Mouse (Mus musculus) G1E (cell line): ENCODE results near the gene Pam. TPM values are rescaled to one million over a fixed set of nuclear protein-coding genes. Genes with fewer than 3 reads are reported as not detected.

Experiments
- ATAC-seq: 2 replicates; pipeline ENCODE4 v1.8.0; 2016; ENCODE audit warnings: mild to moderate bottlenecking; ENCODE audit not compliant: insufficient number of reproducible peaks, poor library complexity, low FRiP score, severe bottlenecking; ENCODE audit errors: extremely low read depth
- DNase-seq: peaks from one replicate; pipeline ENCODE4 v3.0.0; 2012; ENCODE audit warnings: low spot score
- H3K27me3 ChIP-seq: 2 replicates; pipeline ENCODE4 v1.6.1; 2012; ENCODE audit warnings: mild to moderate bottlenecking, low read length, inconsistent platforms; ENCODE audit not compliant: insufficient read depth
- H3K36me3 ChIP-seq: replicated peaks from 2 replicates; pipeline ENCODE3; 2012; ENCODE audit warnings: mild to moderate bottlenecking, inconsistent platforms
- H3K4me1 ChIP-seq: 2 replicates; pipeline ENCODE4 v1.6.1; 2012; ENCODE audit warnings: low read depth, low read length, inconsistent platforms, mixed read lengths; ENCODE audit not compliant: insufficient read depth
- H3K4me3 ChIP-seq: 2 replicates; pipeline ENCODE4 v1.5.1; 2012; ENCODE audit warnings: low read depth, mild to moderate bottlenecking, inconsistent platforms, low read length, moderate library complexity, mixed read lengths
- H3K9me3 ChIP-seq: replicated peaks from 2 replicates; pipeline ENCODE4 v1.6.1; 2012; ENCODE audit warnings: inconsistent platforms
- CTCF ChIP-seq: IDR thresholded peaks from 2 replicates; pipeline ENCODE4 v1.5.1; 2012; ENCODE audit warnings: low read depth, low read length, inconsistent platforms, mixed read lengths
- GATA1 ChIP-seq: IDR thresholded peaks from 2 replicates; pipeline ENCODE4 v1.6.1; 2012; ENCODE audit warnings: borderline replicate concordance, low read length, inconsistent platforms, mixed read lengths
- GATA2 ChIP-seq: IDR thresholded peaks from 2 replicates; pipeline ENCODE4 v1.6.1; 2012; ENCODE audit warnings: low read depth, low read length, inconsistent platforms, borderline replicate concordance
- POLR2AphosphoS5 ChIP-seq: IDR thresholded peaks from 2 replicates; pipeline ENCODE4 v1.6.1; 2012; ENCODE audit warnings: low read depth, low read length, inconsistent platforms; ENCODE audit not compliant: insufficient replicate concordance
- TAL1 ChIP-seq: conservative IDR thresholded peaks from 2 replicates; pipeline ENCODE4 v1.6.1; 2012; ENCODE audit warnings: low read depth, low read length, inconsistent platforms, mixed read lengths
- polyA plus RNA-seq: library from polyadenylated mRNA; stranded (reverse); fragments of >175 nt; gene quantifications from 2 replicates; pipeline ENCODE4 v1.2.3, GENCODE M21; 2012
- total RNA-seq, 2 experiments: library from RNA; stranded (forward) in 1 of 2; stranded (reverse) in 1 of 2; fragments of 200-1000 nt in 1 of 2; fragments of >200 nt in 1 of 2; fragmentation: Nextera tagmentation in 1 of 2; gene quantifications; 2 replicates each; pipeline ENCODE4 v1.2.3; 2014 to 2017

Gene Pam
- total and polyA plus RNA-seq, 3 experiments, result 0.60 TPM; not detected in 2

DNA sequence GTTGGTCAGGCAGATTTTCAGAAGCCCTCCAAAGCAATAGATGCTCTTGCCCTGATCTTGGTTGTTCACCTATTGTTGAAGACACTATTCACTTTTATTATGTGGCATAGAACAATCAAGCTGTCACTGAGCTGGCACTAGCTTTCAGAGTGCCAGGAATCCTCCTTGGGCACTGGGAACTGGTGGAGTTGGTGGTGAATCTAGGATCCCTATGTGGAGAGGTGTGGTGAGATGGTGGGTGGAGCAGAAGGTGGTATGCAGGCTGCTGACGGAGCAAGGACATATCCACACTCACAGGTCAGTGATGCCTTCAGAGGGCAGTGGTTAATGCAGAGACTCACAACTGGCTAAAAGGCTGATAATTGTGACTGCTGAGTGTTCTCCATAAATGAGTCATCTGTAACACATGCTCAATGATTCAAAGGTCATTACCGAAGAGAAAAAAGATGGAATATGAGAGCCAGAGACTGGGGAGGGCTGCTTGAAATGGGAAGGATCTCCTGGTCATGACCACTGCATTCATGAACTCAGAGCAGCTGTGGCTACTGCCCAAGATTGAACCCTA, 221.9 kb downstream of the Pam start:
- peaks cover 5% of the 10 kb centered on the region; the same call in 1 of the 2 replicates for H3K9me3 ChIP-seq
- no peak for ATAC-seq
- TF ChIP-seq TAL1 (no peak), GATA2 (no peak), GATA1 (no peak), POLR2AphosphoS5 (no peak), CTCF (no peak)
- H3K4me3 ChIP-seq, result no peak overlapping the region
- DNase-seq, result no peak
- no peaks in the 10 kb centered on the region for H3K4me1 ChIP-seq
- no peaks in the 10 kb centered on the region for H3K27me3 ChIP-seq
- no peaks in the 10 kb centered on the region for H3K36me3 ChIP-seq

DNA sequence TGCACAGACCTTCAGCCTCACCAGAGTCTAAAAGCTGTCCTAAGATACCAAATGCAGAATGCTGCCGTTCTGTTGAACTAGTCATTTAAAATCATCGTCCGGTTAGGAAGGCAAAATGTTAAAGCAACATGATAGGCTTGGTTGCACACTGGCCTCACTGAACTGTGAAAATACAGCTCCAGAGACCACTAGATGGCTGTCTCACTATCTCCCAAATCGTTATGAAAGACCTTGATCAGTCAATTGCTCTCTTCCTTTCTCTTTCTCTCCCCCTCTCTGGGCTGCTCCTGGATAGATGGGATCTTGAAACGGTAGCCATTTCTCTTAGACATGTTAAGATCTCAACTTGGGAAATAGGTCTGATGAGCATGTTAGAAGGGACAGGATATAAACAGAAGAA, 223.0 kb downstream of the Pam start:
- H3K4me3 ChIP-seq, result no peak overlapping the region
- DNase-seq, result no peak
- TF ChIP-seq GATA2 (no peak), TAL1 (no peak), GATA1 (no peak), POLR2AphosphoS5 (no peak), CTCF (no peak)
- H3K36me3 ChIP-seq, result no peaks in the 10 kb centered on the region
- ATAC-seq, result no peak
- no peaks in the 10 kb centered on the region for H3K4me1 ChIP-seq
- H3K9me3 ChIP-seq, result peaks cover 5% of the 10 kb centered on the region; the same call in 1 of the 2 replicates
- H3K27me3 ChIP-seq, result no peaks in the 10 kb centered on the region

DNA sequence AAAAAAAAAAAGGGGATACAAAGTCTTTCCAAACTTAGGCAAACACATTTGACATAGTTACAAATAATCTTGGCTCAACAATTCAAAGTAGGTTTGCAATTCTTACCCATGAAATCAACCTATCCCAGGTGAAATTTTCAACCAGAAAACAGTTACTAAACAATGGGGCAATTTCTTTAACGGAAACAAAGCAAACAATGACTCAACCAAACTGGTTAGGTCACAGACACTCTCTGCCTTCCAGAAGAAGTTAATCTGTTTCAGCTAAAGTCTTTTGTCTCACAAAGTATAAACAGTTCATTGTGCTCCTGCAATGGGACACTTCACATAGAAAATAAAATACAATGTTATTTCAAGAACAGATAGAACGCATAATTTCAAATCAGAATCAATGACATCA, 223.4 kb downstream of the Pam start:
- Histone ChIP-seq H3K9me3 (peaks cover 5% of the 10 kb centered on the region; the same call in 1 of the 2 replicates), H3K4me1 (no peaks in the 10 kb centered on the region), H3K36me3 (no peaks in the 10 kb centered on the region), H3K27me3 (no peaks in the 10 kb centered on the region), H3K4me3 (no peak overlapping the region)
- DNase-seq (no peak), ATAC-seq (no peak)
- TF ChIP-seq POLR2AphosphoS5 (no peak), GATA2 (no peak), CTCF (no peak), GATA1 (no peak), TAL1 (no peak)

DNA sequence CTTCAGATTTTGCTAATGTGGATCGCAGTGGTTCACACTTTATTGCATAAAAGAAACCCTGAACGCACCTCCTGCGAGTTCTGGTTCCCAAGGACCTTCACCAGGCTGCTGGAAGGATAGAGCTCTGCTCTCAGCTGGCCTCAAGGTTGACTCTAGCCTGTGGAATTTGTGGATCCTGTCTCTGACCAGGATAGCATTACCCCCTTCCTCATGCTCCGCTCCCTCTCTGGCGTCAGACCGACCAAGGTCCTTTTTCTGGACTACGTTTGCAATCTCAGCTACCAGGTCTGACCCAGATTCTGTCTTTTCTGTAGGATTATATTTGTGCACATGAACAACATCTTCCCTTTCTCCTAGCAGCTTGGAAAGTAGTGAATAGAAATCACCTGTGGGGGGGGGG, 231.3 kb downstream of the Pam start:
- H3K36me3 ChIP-seq, result no peaks in the 10 kb centered on the region
- peaks cover 10% of the 10 kb centered on the region for H3K9me3 ChIP-seq
- no peak for TF ChIP-seq GATA1
- no peak for TF ChIP-seq POLR2AphosphoS5
- no peak for TF ChIP-seq TAL1
- TF ChIP-seq GATA2, result no peak
- no peak for TF ChIP-seq CTCF
- no peak overlapping the region for H3K4me3 ChIP-seq
- no peaks in the 10 kb centered on the region for H3K27me3 ChIP-seq
- H3K4me1 ChIP-seq, result no peaks in the 10 kb centered on the region
- DNase-seq (no peak), ATAC-seq (no peak)

DNA sequence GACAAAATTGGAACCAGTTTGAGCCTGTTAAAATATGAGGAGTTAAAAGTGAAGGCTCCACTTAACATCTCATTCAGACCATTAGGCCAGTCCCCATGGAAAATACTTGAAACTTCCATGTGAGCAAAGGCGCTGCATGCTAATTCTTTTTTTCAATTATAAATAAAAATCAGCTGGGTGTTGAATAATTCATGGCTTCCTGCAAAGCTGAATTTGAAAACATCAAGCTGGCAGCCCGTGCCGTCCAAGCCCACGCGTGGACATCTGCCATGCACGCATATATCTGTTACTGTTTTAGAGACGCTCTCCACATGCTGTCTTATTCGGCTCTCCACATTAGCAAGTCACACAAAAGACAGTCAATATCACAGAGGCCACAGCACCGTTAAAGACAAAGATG, 232.3 kb downstream of the Pam start:
- Histone ChIP-seq H3K9me3 (peaks cover 10% of the 10 kb centered on the region), H3K4me1 (no peaks in the 10 kb centered on the region), H3K4me3 (no peak overlapping the region), H3K36me3 (no peaks in the 10 kb centered on the region), H3K27me3 (no peaks in the 10 kb centered on the region)
- DNase-seq (no peak), ATAC-seq (no peak)
- TF ChIP-seq TAL1 (no peak), GATA1 (no peak), GATA2 (no peak), POLR2AphosphoS5 (no peak)

DNA sequence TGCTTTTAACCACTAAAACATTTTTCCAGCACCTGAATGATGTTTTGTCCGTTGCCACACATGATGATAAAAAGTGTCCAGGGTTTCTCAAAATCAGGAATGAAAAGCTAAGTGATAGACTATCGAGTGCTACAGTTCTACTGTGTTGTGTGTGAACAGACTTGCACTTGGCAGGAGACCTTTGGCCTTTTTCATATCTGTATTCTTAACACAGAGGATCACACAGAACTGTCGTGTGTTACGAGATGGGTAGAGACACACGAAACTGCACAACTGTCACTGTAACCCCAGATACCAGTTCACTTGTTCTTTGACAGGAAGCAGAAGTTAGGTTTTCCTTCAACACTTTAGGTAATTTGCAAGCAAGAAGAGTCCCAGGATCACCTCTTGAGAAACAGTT, 232.7 kb downstream of the Pam start:
- DNase-seq (no peak), ATAC-seq (no peak)
- TF ChIP-seq TAL1, result no peak
- no peak for TF ChIP-seq GATA1
- TF ChIP-seq GATA2, result no peak
- TF ChIP-seq CTCF, result no peak
- TF ChIP-seq POLR2AphosphoS5, result no peak
- Histone ChIP-seq H3K4me3 (no peak overlapping the region), H3K36me3 (no peaks in the 10 kb centered on the region), H3K27me3 (no peaks in the 10 kb centered on the region), H3K9me3 (peaks cover 10% of the 10 kb centered on the region), H3K4me1 (no peaks in the 10 kb centered on the region)

DNA sequence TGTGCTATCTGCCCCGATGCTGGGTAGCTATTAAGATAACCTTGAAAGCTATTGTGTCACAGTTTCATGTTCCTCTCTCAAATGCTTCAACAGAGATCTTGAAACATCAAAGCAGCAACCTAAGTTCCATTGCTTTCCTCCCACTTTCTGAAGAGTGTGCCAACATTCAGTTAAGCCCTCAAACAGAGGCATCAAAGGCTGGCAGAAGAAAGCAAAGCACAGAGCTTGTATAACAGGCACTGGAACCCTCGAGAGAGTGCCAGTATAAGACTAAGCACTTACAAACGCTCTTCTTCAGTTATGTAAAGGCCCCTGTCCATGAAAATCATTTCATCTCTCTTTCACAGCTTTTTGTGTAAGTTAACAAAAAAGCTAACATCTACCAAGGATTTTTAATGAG, 241.2 kb downstream of the Pam start:
- Histone ChIP-seq H3K4me1 (no peaks in the 10 kb centered on the region), H3K36me3 (no peaks in the 10 kb centered on the region), H3K27me3 (no peaks in the 10 kb centered on the region), H3K9me3 (peaks cover 7% of the 10 kb centered on the region; the same call in 1 of the 2 replicates), H3K4me3 (no peak overlapping the region)
- no peak for DNase-seq
- ATAC-seq, result no peak
- TF ChIP-seq CTCF (no peak), TAL1 (no peak), GATA2 (no peak), GATA1 (no peak), POLR2AphosphoS5 (no peak)
